Mouse (Mus musculus) embryonic facial prominence, embryonic 12.5 days (tissue): ENCODE data around the gene Bsn. TPM values are rescaled to one million over a fixed set of nuclear protein-coding genes. Genes with fewer than 3 reads are reported as not detected.
A peak's percentile ranks its signal among the peaks of the same experiment; 100 is the strongest.

ENCODE experiments used
- ATAC-seq: fragments of 200-750 bp; cut with Nextera tagmentation; 2 replicates; pipeline ENCODE4 v1.8.0; 2017; ENCODE audit not compliant: insufficient number of reproducible peaks, insufficient read depth, low FRiP score, low TSS enrichment
- H3K27ac ChIP-seq: fragments of 300-500 bp; sonication (generic); 2 replicates; pipeline ENCODE4 v1.5.1; 2016; ENCODE audit warnings: mild to moderate bottlenecking
- H3K27me3 ChIP-seq: fragments of 300-500 bp; sonication (generic); 2 replicates; pipeline ENCODE4 v1.6.1; 2016; ENCODE audit warnings: mild to moderate bottlenecking, moderate library complexity
- H3K36me3 ChIP-seq: fragments of 300-500 bp; sonication (generic); 2 replicates; pipeline ENCODE4 v1.6.1; 2016; ENCODE audit warnings: mild to moderate bottlenecking
- H3K4me1 ChIP-seq: fragments of 300-500 bp; sonication (generic); 2 replicates; pipeline ENCODE4 v1.6.1; 2016
- H3K4me2 ChIP-seq: fragments of 300-500 bp; sonication (generic); replicated peaks from 2 replicates; pipeline ENCODE4 v1.6.1; 2016; ENCODE audit warnings: mild to moderate bottlenecking, moderate library complexity
- H3K4me3 ChIP-seq: fragments of 300-500 bp; sonication (generic); 2 replicates; pipeline ENCODE4 v1.5.1; 2016; ENCODE audit warnings: mild to moderate bottlenecking
- H3K9ac ChIP-seq: fragments of 300-500 bp; sonication (generic); 2 replicates; pipeline ENCODE4 v1.6.1; 2016; ENCODE audit warnings: mild to moderate bottlenecking, moderate library complexity
- H3K9me3 ChIP-seq: fragments of 300-500 bp; sonication (generic); 2 replicates; pipeline ENCODE4 v1.6.1; 2016; ENCODE audit warnings: mild to moderate bottlenecking, moderate library complexity
- WGBS: fragments of 180-500 bp; shearing (Covaris S2); methylation state at CpG from one replicate; pipeline ENCODE4 v1.1.7; 2016; 5-methylcytosine and 5-hydroxymethylcytosine counted together
- polyA plus RNA-seq: library from polyadenylated mRNA; unstranded; fragments of >200 nt; fragmentation: Nextera tagmentation; extraction: Ambion mirVana; gene quantifications from 2 replicates; pipeline ENCODE4 v1.2.1, GENCODE M21; 2016

Gene Bsn
- polyA plus RNA-seq = 1.1 and 1.5 TPM in 2 replicates

DNA sequence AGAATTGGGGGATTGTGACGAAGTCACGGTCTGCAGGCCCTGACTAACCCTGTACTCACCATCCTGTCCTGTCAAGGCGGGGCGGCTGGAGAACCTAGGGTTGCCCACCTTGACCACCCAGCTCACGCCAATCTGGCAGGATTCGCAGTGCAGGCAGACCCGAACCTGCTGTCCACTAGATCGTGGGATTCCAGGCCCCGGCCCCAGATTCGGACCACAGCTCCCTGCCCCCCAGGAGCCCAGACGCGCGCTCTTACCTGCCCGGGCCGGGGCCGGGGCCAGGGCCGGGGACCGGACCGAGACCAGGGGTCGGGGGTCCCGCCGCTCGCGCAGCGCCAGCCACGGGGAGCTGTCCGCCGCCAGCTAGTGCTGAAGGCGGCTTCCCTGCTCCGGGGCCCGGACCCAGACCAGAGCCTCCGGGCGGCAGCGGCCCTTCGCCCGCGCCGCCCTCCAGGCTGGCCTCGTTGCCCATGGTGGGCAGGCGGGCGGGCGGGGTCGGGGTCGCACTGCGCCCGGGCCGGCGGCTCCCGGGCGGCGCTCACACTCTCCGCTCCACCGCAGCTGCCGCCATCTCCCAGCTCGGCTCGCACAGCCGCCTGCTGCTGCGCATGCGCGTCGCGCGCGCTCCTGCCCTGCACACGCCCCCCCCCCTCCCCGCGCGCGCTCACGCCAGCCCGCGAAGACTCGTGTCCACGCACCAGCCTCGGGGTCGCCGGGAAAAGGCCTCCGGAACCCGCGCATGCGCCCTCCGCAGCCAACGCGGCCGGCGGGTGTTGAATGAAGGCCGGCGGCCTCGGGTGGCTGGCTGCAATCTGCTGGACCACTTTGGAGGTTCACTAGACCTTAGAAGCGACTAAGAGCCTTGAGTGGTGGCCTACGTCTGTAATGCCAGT, at the start of gene Bsn:
Gene Bsn (minus strand): TSS at position 598 of the 893 bp plus-strand sequence.
- peak within 1 kb of the TSS; percentile 86 for H3K4me2 ChIP-seq
- WGBS = 1% methylated on average over 90 of the region's 91 CpGs
- H3K36me3 ChIP-seq = no peaks in the 10 kb centered on the region
- peak within 1 kb of the TSS; percentile 34 for H3K9ac ChIP-seq
- no peaks in the 10 kb centered on the region for H3K9me3 ChIP-seq
- ATAC-seq = peak; percentile 35; the same call in 1 of the 2 replicates
- peaks cover 28% of the 10 kb centered on the region for H3K27me3 ChIP-seq
- peak within 1 kb of the TSS; percentile 46 for H3K4me3 ChIP-seq
- H3K4me1 ChIP-seq = peaks cover 4% of the 10 kb centered on the region; the same call in 1 of the 2 replicates
- H3K27ac ChIP-seq = no peak within 1 kb of the TSS

DNA sequence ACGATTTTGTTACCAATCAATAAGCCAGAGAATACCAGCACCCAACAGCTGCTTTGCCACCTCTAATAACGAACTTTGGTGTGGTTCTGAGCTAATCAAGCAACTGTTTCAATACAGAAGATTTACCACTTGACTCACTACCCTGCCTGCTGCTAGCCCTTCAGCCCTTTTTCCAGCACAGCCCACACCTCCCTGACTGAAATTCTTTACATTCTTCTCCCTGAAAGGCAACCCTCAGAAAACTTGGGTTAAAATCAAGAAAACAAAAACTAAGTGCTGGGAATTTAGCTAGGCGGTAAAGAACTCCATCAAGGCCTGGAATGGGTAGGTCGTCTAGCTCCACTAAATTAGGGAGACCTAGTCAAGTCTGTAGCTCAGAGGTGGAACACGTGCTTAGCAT, 49.8 kb upstream of the Bsn start:
- 67% methylated on average over 5 of the region's 5 CpGs for WGBS

DNA sequence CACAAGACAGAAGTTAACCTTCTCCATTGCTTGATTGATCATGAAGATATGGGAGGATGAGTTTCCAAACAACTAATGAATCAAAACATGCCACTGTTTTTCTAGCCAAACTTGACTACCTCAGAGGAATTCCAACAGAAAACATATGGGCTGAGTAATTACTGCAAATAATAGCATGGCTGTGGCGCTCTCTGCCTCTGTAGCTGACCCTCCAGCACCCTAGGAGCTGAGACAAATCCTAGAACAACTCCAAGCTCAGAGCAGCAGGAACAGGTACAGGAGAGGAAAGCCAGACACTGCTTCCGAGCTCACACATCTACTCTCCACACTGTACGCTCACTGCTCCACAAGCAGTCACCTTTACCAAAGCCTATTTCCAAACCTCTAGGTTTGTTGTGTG, 48.6 kb upstream of the Bsn start:
- 57% methylated on average over 3 of the region's 3 CpGs for WGBS
- Histone ChIP-seq H3K4me1 (no peaks in the 10 kb centered on the region), H3K36me3 (0 out of 2 replicates have a peak, but pooled peaks cover 5% of the 10 kb centered on the region), H3K4me3 (no peak overlapping the region), H3K9ac (no peak overlapping the region), H3K9me3 (no peaks in the 10 kb centered on the region), H3K27ac (peak overlapping the region; percentile 8; the same call in 1 of the 2 replicates), H3K4me2 (no peak overlapping the region), H3K27me3 (no peaks in the 10 kb centered on the region)
- ATAC-seq = no peak

More for the DNA sequence above, 49.8 kb upstream of the Bsn start:
- no peaks in the 10 kb centered on the region for H3K4me1 ChIP-seq
- no peak overlapping the region for H3K9ac ChIP-seq
- no peak overlapping the region for H3K4me3 ChIP-seq
- no peak overlapping the region for H3K27ac ChIP-seq
- no peaks in the 10 kb centered on the region for H3K36me3 ChIP-seq
- H3K9me3 ChIP-seq = no peaks in the 10 kb centered on the region
- H3K4me2 ChIP-seq = no peak overlapping the region
- H3K27me3 ChIP-seq = no peaks in the 10 kb centered on the region
- no peak for ATAC-seq

DNA sequence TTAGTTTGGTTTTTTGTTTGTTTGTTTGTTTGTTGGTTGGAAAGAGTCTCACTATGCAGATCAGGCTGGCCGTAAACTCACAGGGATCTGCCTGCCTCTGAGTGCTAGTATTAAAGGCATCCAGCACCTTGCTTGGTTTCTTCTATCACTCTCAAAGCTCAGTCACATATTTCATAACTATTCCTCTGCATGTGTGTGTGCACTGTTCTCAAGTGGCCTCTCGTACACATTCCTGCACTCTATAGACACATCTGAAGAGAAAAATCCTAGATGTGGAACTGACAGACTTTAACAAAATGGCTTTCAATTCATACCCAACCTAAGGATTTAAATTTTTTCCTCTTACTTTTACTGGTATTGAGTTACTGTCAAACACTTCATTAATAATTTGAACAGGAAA, 48.2 kb upstream of the Bsn start:
- no peak overlapping the region for H3K4me3 ChIP-seq
- H3K9ac ChIP-seq = no peak overlapping the region
- no peak overlapping the region for H3K4me2 ChIP-seq
- 73% methylated on average over 2 of the region's 2 CpGs for WGBS
- H3K27me3 ChIP-seq = no peaks in the 10 kb centered on the region
- no peak overlapping the region for H3K27ac ChIP-seq
- H3K9me3 ChIP-seq = no peaks in the 10 kb centered on the region
- H3K4me1 ChIP-seq = no peaks in the 10 kb centered on the region
- 0 out of 2 replicates have a peak, but pooled peaks cover 5% of the 10 kb centered on the region for H3K36me3 ChIP-seq
- no peak for ATAC-seq

DNA sequence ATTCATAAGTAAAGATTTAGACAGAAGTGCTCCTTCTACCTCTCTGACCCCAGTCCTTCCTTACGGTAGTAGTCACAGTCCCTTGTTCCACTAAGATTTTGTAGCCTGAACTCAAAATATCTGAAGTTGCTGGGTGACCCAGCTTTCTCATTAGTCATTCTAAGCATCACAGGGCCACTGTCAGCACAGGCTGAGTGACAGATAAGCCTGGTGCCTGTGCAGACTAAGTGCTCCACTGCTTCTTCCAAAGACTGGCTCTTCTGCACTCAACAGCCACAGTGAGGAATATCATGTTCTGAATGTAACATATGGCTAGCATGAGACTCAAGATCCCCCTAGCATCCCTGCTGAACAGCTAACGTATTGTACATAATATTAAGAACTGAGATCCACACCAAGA, 44.5 kb upstream of the Bsn start:
- H3K9ac ChIP-seq = no peak overlapping the region
- H3K27ac ChIP-seq = no peak overlapping the region
- 93% methylated on average over 2 of the region's 2 CpGs for WGBS
- no peak overlapping the region for H3K4me3 ChIP-seq
- H3K4me1 ChIP-seq = no peaks in the 10 kb centered on the region
- ATAC-seq = no peak
- no peak overlapping the region for H3K4me2 ChIP-seq
- no peaks in the 10 kb centered on the region for H3K9me3 ChIP-seq
- no peaks in the 10 kb centered on the region for H3K27me3 ChIP-seq
- H3K36me3 ChIP-seq = 0 out of 2 replicates have a peak, but pooled peaks cover 5% of the 10 kb centered on the region

DNA sequence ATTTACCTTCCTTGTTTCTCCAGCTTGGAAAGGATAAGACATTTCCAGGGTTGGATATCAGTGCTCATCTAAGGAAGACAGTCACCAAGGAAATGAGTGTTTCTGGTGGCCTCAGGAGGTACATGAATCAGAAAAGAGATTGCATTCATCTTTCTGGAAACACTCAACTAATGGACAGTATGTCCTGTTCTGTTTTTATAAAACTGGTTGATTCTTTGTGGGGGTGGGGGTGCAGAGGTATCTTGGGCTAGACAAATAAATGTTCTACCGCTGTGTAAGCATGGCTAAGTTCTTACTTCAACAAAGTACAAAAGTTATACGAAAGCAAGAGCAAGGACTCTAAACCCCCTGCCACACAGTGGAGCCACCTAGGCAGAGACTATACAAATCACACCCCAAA, 42.7 kb upstream of the Bsn start:
- H3K36me3 ChIP-seq = 0 out of 2 replicates have a peak, but pooled peaks cover 5% of the 10 kb centered on the region
- H3K4me3 ChIP-seq = no peak overlapping the region
- H3K4me2 ChIP-seq = no peak overlapping the region
- ATAC-seq = no peak
- no peak overlapping the region for H3K27ac ChIP-seq
- H3K9ac ChIP-seq = no peak overlapping the region
- H3K9me3 ChIP-seq = no peaks in the 10 kb centered on the region
- 86% methylated on average over 2 of the region's 2 CpGs for WGBS
- no peaks in the 10 kb centered on the region for H3K27me3 ChIP-seq
- H3K4me1 ChIP-seq = no peaks in the 10 kb centered on the region

DNA sequence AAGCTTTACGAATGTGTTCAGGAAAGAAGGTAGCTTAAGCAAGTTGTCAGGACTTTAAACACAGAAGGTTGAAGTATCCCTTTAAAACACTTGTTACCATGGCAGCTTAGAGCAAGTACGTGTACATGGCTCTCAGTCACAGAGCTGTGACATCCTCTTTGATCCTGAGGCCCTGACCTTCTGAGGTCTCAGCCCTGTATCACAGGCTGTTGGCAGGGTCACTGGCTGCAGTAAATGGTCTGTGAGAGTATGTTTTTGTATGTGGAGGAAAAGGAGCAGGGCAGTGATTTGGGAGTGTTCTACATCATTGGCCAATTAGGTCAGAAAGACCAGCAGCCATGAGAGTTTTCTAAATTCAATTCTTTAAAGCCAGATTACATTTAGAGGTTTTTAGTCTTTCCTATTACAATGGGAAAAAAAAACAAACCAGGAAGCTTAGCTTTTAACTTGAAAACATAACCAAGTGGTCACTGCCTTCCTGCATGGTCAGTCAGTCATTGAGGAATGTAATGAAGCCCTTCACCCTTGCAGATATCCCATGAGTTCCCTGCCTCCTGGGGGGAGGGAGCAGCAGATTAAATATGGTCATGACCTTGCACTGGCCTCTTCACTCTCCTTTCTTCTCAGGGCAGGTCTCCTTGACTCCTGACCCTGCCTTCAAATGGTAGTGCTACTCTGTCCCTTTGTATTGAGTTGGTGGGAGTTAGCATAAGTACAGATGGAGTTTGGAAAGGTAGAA, 37.9 kb upstream of the Bsn start:
- H3K9me3 ChIP-seq = no peaks in the 10 kb centered on the region
- 67% methylated on average over 2 of the region's 2 CpGs for WGBS

DNA sequence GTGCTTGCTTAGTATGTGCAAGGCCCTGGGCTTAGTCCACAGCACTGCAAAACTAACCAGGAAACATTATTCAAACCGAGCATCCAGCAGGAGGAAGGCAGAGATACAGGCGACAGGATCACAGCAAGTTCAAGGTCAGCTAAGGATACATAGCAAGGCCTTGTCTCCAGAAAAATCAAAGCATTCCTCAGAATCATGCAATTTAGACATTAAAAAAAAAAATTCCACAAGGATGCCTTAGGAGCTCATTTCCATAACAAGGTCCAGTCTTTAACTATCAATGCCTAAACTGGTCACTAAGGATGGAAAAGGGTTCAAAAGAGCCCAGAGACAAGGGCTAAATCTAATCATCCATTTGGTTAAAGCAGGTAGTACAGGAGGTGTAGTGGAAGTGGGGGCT, 35.0 kb upstream of the Bsn start:
- Histone ChIP-seq H3K9me3 (no peaks in the 10 kb centered on the region), H3K9ac (no peak overlapping the region), H3K4me3 (no peak overlapping the region), H3K27ac (no peak overlapping the region), H3K27me3 (no peaks in the 10 kb centered on the region), H3K4me1 (no peaks in the 10 kb centered on the region), H3K4me2 (no peak overlapping the region), H3K36me3 (no peaks in the 10 kb centered on the region)
- WGBS = 77% methylated on average over 2 of the region's 2 CpGs
- no peak for ATAC-seq

More for the DNA sequence above, 37.9 kb upstream of the Bsn start:
- Histone ChIP-seq H3K4me3 (no peak overlapping the region), H3K36me3 (no peaks in the 10 kb centered on the region), H3K4me2 (no peak overlapping the region), H3K27ac (no peak overlapping the region), H3K27me3 (no peaks in the 10 kb centered on the region), H3K9ac (no peak overlapping the region), H3K4me1 (no peaks in the 10 kb centered on the region)
- ATAC-seq = no peak

DNA sequence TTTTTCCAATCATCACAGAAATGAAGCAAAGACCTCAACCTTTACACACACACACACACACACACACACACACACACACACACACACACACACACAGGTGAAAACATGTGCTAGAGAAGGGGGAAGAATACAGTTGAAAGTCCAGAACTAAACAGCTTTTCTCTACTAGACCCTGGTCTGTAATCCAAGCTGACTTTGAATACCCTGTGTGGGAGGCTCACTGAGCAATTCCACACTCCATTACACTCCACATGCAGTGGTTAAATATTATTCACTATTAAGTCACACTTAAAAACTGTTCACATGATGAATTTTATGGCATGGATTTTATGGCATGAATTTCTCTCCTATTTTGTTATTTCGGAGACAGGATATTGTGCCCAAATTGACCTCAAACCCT, 33.4 kb upstream of the Bsn start:
- ATAC-seq = no peak
- Histone ChIP-seq H3K4me3 (no peak overlapping the region), H3K4me2 (no peak overlapping the region), H3K27ac (no peak overlapping the region), H3K4me1 (no peaks in the 10 kb centered on the region), H3K27me3 (no peaks in the 10 kb centered on the region), H3K9me3 (no peaks in the 10 kb centered on the region), H3K36me3 (no peaks in the 10 kb centered on the region), H3K9ac (no peak overlapping the region)
- WGBS = 100% methylated on average over 1 of the region's 1 CpGs

DNA sequence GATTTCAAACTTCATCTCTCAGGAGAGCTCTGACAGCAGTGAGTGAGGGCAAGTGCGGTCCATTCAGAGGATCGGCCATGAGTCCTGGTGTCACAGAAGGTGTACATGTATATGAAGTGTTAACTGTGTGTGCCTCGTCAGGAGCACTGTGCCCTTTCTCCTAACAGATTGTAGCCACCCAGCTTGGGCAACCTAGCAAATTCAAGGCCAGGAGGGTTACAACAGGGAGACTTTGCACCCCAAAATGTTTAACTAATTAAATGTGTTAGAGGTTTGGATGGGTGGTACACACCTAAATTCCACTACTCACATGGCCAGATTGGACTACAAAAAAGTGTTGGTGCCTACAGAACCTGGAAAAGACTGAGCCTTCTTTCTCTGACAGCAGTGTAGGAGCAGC, 31.4 kb upstream of the Bsn start:
- H3K4me3 ChIP-seq = no peak overlapping the region
- H3K27ac ChIP-seq = no peak overlapping the region
- peaks cover 17% of the 10 kb centered on the region for H3K36me3 ChIP-seq
- H3K27me3 ChIP-seq = no peaks in the 10 kb centered on the region
- no peaks in the 10 kb centered on the region for H3K9me3 ChIP-seq
- 85% methylated on average over 3 of the region's 3 CpGs for WGBS
- H3K9ac ChIP-seq = no peak overlapping the region
- no peak overlapping the region for H3K4me2 ChIP-seq
- no peaks in the 10 kb centered on the region for H3K4me1 ChIP-seq
- no peak for ATAC-seq

DNA sequence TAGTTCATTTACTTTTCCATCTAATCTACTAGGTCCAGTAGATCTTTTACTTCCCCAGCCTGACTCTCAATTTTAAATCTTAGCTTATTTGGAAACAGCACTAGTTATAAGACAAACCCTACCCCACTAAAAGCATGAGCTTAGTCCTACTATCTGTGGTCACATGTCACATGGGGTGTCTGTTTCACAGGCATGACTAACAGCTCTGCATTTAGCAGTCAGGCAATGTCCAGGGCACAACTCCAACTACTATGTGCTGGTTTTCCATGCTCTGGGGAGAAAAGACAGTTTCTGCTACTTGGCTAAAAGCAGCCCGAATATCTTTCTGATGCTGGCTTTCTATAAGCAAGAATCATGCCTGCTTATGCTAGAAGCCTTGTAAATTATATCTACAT, 30.2 kb upstream of the Bsn start:
- WGBS = 92% methylated on average over 1 of the region's 1 CpGs
- Histone ChIP-seq H3K9me3 (no peaks in the 10 kb centered on the region), H3K27me3 (no peaks in the 10 kb centered on the region), H3K4me3 (no peak overlapping the region), H3K9ac (no peak overlapping the region), H3K4me1 (no peaks in the 10 kb centered on the region), H3K27ac (no peak overlapping the region), H3K4me2 (no peak overlapping the region), H3K36me3 (peaks cover 21% of the 10 kb centered on the region)
- no peak for ATAC-seq
